Mouse (Mus musculus) gastrocnemius, postnatal 25 days (tissue): ENCODE measurements around the gene Cer1. TPM values are rescaled to one million over a fixed set of nuclear protein-coding genes. Genes with fewer than 3 reads are reported as not detected.

Experiments used
- DNase-seq: peaks from one replicate; pipeline ENCODE4 v3.0.0; 2022
- long read RNA-seq, 2 experiments: library from polyadenylated mRNA; stranded (forward); transcript quantifications; one replicate each; pipeline ENCODE4 v2.0.0; 2021
- total RNA-seq, 2 experiments: library from RNA; stranded (reverse); gene quantifications; 1 replicate in 1 of 2; 2 replicates in 1 of 2; pipeline ENCODE4 v1.2.3; 2021

The Cer1 gene
- not detected for total RNA-seq
- long read RNA-seq, experiment 1 = 0 reads
- long read RNA-seq, experiment 2 = 0 reads

GRCm38 (mm10) chr4:82884636-82885534 lies at the start of gene Cer1:
TSS of gene Cer1 (minus strand) at chr4:82885148.
- DNase-seq = peak; percentile 20

GRCm38 (mm10) chr4:82934308-82934707 lies 49.4 kb upstream of the Cer1 start:
- DNase-seq = peak; percentile 20

- DNase-seq = peak; percentile 25
These were observed 48.8 kb upstream of the Cer1 start for GRCm38 (mm10) chr4:82933698-82934210.

GRCm38 (mm10) chr4:82930079-82930478 lies 45.1 kb upstream of the Cer1 start:
- no peak for DNase-seq

GRCm38 (mm10) chr4:82921962-82922361 lies 37.0 kb upstream of the Cer1 start:
- no peak for DNase-seq

- DNase-seq = no peak
These were observed 33.7 kb upstream of the Cer1 start for GRCm38 (mm10) chr4:82918625-82919024.

GRCm38 (mm10) chr4:82916678-82917050 lies 31.7 kb upstream of the Cer1 start:
- no peak for DNase-seq

- no peak for DNase-seq
These were observed 31.2 kb upstream of the Cer1 start for GRCm38 (mm10) chr4:82916003-82916677.

GRCm38 (mm10) chr4:82915576-82915975 lies 30.6 kb upstream of the Cer1 start:
- DNase-seq = no peak

GRCm38 (mm10) chr4:82914601-82915143 lies 29.7 kb upstream of the Cer1 start:
- no peak for DNase-seq

GRCm38 (mm10) chr4:82895227-82895626 lies 10.3 kb upstream of the Cer1 start:
- no peak for DNase-seq

GRCm38 (mm10) chr4:82892247-82892646 lies 7.3 kb upstream of the Cer1 start:
- DNase-seq = no peak

GRCm38 (mm10) chr4:82891566-82891965 lies 6.6 kb upstream of the Cer1 start:
- DNase-seq = no peak

- DNase-seq = no peak
These were observed 6.1 kb upstream of the Cer1 start for GRCm38 (mm10) chr4:82891049-82891448.

- DNase-seq = no peak
These were observed 5.6 kb upstream of the Cer1 start for GRCm38 (mm10) chr4:82890585-82890984.

- no peak for DNase-seq
These were observed 1.2 kb upstream of the Cer1 start for GRCm38 (mm10) chr4:82886148-82886547.

GRCm38 (mm10) chr4:82885535-82885913 lies 576 bp upstream of the Cer1 start:
- DNase-seq = no peak

- DNase-seq = no peak
These were observed 2.4 kb downstream of the Cer1 start for GRCm38 (mm10) chr4:82882500-82882899.

- DNase-seq = no peak
These were observed 3.6 kb downstream of the Cer1 start for GRCm38 (mm10) chr4:82881366-82881765.

GRCm38 (mm10) chr4:82880243-82880642 lies 4.7 kb downstream of the Cer1 start:
- DNase-seq = no peak

- DNase-seq = no peak
These were observed 5.8 kb downstream of the Cer1 start for GRCm38 (mm10) chr4:82879152-82879551.

- no peak for DNase-seq
These were observed 8.3 kb downstream of the Cer1 start for GRCm38 (mm10) chr4:82876656-82877055.

GRCm38 (mm10) chr4:82875532-82875931 lies 9.4 kb downstream of the Cer1 start:
- DNase-seq = no peak
